Mouse (Mus musculus) heart, postnatal 0 days (tissue): Measurements from ENCODE around the gene 4931414P19Rik. TPM values are rescaled to one million over a fixed set of nuclear protein-coding genes. Genes with fewer than 3 reads are reported as not detected.
A peak's percentile ranks its signal among the peaks of the same experiment; 100 is the strongest.

Experiments used
- ATAC-seq: fragments of 200-750 bp; cut with Nextera tagmentation; 2 replicates; pipeline ENCODE4 v1.8.0; 2017; ENCODE audit warnings: low read depth, moderate number of reproducible peaks, moderate library complexity; ENCODE audit not compliant: insufficient read depth
- DNase-seq: peaks from one replicate; pipeline ENCODE4 v3.0.0-alpha.2; 2016; ENCODE audit warnings: low spot score
- H3K27ac ChIP-seq: fragments of 300-500 bp; sonication (generic); 2 replicates; pipeline ENCODE4 v1.5.1; 2014; ENCODE audit warnings: low read depth, mild to moderate bottlenecking
- H3K27me3 ChIP-seq: fragments of 300-500 bp; sonication (generic); 2 replicates; pipeline ENCODE4 v1.6.1; 2014; ENCODE audit warnings: low read length, mixed read lengths; ENCODE audit not compliant: control insufficient read depth, insufficient read depth
- H3K36me3 ChIP-seq: fragments of 300-500 bp; sonication (generic); replicated peaks from 2 replicates; pipeline ENCODE4 v1.6.1; 2014; ENCODE audit warnings: low read length, mixed read lengths; ENCODE audit not compliant: control insufficient read depth, insufficient read depth
- H3K4me1 ChIP-seq: fragments of 300-500 bp; sonication (generic); 2 replicates; pipeline ENCODE4 v1.6.1; 2014; ENCODE audit warnings: antibody characterized with exemption; ENCODE audit not compliant: control insufficient read depth, insufficient read depth
- H3K4me2 ChIP-seq: fragments of 300-500 bp; sonication (generic); 2 replicates; pipeline ENCODE4 v1.6.1; 2014; ENCODE audit warnings: low read depth, mild to moderate bottlenecking, low read length, moderate library complexity
- H3K4me3 ChIP-seq: fragments of 300-500 bp; sonication (generic); 2 replicates; pipeline ENCODE4 v1.5.1; 2014; ENCODE audit warnings: low read depth, low read length
- H3K9ac ChIP-seq: fragments of 300-500 bp; sonication (generic); replicated peaks from 2 replicates; pipeline ENCODE4 v1.6.1; 2014; ENCODE audit warnings: low read depth, low read length, mixed read lengths
- H3K9me3 ChIP-seq: fragments of 300-500 bp; sonication (generic); replicated peaks from 2 replicates; pipeline ENCODE4 v1.6.1; 2016; ENCODE audit warnings: low read length; ENCODE audit not compliant: control insufficient read depth
- CTCF ChIP-seq: IDR thresholded peaks from 2 replicates; pipeline ENCODE4 v1.5.1; 2016; ENCODE audit warnings: antibody characterized with exemption, control low read depth, low read depth
- EP300 ChIP-seq: IDR thresholded peaks from 2 replicates; pipeline ENCODE4 v1.6.1; 2016; ENCODE audit warnings: antibody characterized with exemption, low read depth
- WGBS: fragments of 180-500 bp; shearing (Covaris S2); extraction: QIAGEN DNeasy Blood & Tissue Kit; methylation state at CpG from one replicate; pipeline ENCODE4 v1.1.7; 2014; 5-methylcytosine and 5-hydroxymethylcytosine counted together
- polyA plus RNA-seq: library from polyadenylated mRNA; unstranded; fragments of >200 nt; fragmentation: Nextera tagmentation; extraction: Ambion mirVana; gene quantifications from 2 replicates; pipeline ENCODE4 v1.2.1, GENCODE M21; 2015
- total RNA-seq: library from RNA; depleted of rRNA; stranded (reverse); fragments of >200 nt; gene quantifications from 2 replicates; pipeline ENCODE4 v1.2.3, GENCODE M21; 2014; ENCODE audit warnings: low replicate concordance

Gene 4931414P19Rik
- total and polyA plus RNA-seq, 2 experiments from 2014 or later: 4.0 to 12.4 TPM

DNA sequence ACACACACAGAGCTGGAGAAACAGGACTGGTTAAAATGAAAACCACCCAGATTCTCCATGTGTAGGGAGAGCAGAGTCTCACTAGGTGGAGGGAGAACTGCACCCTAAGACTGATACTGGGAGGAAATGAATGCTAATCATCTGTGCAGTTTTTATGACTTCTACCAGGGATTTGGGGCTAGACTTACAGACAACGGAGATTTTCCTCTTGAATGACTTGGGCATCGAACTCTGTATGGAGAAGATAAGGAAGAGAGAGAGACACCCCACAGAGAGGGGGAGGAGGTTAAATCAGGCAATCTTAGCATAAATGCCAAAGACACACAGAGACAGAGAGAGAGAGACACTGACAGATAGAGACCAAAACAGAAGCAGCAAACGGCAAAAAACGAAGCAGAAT is 42.1 kb upstream of the 4931414P19Rik start:
- WGBS: 76% methylated on average over 4 of the region's 4 CpGs
- no peak overlapping the region for H3K4me2 ChIP-seq
- peaks cover 85% of the 10 kb centered on the region for H3K36me3 ChIP-seq

DNA sequence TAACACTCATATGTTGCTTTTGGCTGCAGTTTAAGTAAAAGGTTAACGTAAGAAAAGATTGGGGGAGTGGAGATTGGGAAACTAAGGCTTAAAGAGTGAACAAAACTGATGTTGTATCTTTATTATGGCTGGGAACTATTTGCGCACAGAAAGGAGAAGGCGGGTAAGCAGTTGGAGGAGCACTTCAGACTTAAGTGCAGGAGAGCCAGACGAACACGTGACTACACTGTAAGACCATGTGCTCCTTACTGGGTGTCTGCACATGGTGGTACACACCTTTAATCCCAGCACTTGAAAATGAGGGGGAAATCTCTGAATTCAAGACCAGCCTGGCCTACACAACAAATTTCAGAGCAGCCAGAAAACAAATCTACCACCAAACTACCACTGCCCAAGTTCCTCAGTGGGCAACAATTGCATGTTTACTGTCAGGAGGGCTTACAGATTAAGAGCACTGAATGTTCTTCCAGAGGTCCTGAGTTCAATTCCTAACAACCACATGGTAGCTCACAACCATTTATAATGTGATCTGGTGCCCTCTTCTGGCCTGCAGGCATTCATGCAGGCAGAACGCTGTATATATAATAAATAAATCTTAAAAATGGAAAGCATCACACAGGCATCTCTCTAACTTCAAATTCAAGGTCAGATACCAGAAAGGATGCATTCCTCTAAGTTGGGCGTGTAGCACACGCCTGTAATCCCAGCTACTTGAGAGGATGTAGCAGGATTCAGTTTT is 41.3 kb upstream of the 4931414P19Rik start:
- no peaks in the 10 kb centered on the region for H3K9me3 ChIP-seq
- DNase-seq (no peak), ATAC-seq (no peak)
- H3K27ac ChIP-seq: no peak overlapping the region
- no peaks in the 10 kb centered on the region for H3K27me3 ChIP-seq
- peak; percentile 49 for TF ChIP-seq CTCF
- TF ChIP-seq EP300: no peak
- WGBS: 91% methylated on average over 8 of the region's 8 CpGs
- H3K36me3 ChIP-seq: peaks cover 93% of the 10 kb centered on the region
- H3K4me1 ChIP-seq: no peaks in the 10 kb centered on the region
- no peak overlapping the region for H3K4me3 ChIP-seq
- no peak overlapping the region for H3K4me2 ChIP-seq
- H3K9ac ChIP-seq: no peak overlapping the region

More for the DNA sequence above, 42.1 kb upstream of the 4931414P19Rik start:
- Histone ChIP-seq H3K27me3 (no peaks in the 10 kb centered on the region), H3K9me3 (no peaks in the 10 kb centered on the region), H3K4me3 (no peak overlapping the region), H3K4me1 (peaks cover 4% of the 10 kb centered on the region), H3K9ac (no peak overlapping the region), H3K27ac (no peak overlapping the region)
- no peak for ATAC-seq
- DNase-seq: no peak
- TF ChIP-seq EP300: no peak

DNA sequence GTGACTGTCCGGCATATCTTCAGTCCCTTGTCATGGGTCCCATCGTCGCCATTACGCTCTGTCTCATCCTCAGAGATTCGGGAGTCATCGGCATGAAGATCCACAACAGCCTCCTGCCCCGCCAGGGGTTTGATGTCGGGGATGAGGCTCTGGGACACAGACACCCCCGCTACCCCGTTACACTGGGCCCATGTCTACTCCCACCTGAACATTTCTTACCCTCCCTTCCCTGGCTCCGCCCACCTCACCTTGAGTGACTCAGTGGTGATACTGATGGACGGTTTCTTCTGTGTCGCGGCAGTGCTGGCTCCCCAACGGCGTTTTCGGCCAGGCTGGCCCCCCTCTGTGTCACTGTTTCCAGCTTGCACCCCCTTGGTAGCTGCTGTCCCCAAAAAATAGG is 40.7 kb upstream of the 4931414P19Rik start:
- 90% methylated on average over 17 of the region's 17 CpGs for WGBS
- TF ChIP-seq EP300: no peak
- no peak for TF ChIP-seq CTCF
- Histone ChIP-seq H3K36me3 (peaks cover 90% of the 10 kb centered on the region), H3K4me3 (no peak overlapping the region), H3K4me1 (no peaks in the 10 kb centered on the region), H3K27ac (no peak overlapping the region), H3K4me2 (no peak overlapping the region), H3K27me3 (no peaks in the 10 kb centered on the region), H3K9ac (no peak overlapping the region), H3K9me3 (no peaks in the 10 kb centered on the region)
- DNase-seq (no peak), ATAC-seq (no peak)

DNA sequence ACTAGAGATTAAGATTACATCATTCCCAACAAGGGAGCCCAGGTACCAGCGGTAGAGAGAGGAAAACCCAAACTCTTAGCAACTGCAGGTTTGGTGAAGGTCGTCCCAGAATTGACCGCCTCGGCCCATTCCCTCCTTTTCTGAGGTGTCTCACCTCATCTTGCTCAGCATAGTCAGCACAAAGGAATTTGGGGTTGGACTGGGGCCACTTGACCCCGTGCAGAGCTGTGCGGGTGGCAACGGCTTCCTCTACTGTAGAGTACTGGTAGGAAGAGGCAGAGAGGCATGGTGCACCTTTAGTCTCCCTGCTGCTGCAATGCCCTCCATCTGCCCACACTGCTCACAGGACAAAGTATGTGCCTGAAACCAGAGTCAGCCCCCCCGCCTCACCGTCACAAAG is 38.5 kb upstream of the 4931414P19Rik start:
- Histone ChIP-seq H3K9ac (no peak overlapping the region), H3K27ac (no peak overlapping the region), H3K4me2 (no peak overlapping the region), H3K4me3 (no peak overlapping the region), H3K27me3 (no peaks in the 10 kb centered on the region), H3K36me3 (peaks cover 72% of the 10 kb centered on the region), H3K4me1 (no peaks in the 10 kb centered on the region), H3K9me3 (no peaks in the 10 kb centered on the region)
- TF ChIP-seq EP300 (no peak), CTCF (no peak)
- ATAC-seq (no peak), DNase-seq (no peak)
- WGBS: 68% methylated on average over 9 of the region's 9 CpGs

DNA sequence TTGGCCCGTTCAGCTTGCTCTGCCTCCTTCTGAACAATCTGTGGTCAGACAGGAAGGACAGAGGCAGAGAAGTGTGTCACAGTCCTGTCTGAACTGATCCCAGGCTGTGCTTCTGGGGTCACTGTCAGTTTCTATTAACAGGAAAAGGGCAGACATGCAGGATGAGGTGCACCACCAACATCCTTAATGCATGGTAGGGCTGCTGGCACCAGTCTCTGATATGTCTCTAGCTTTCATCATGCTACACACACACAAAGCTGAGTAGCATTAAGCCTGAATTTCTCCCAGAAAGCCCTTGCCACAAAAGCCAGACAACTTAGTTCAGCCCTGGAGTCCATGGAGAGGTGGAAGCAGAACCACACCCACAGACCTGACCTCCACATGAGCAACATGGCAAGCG is 37.2 kb upstream of the 4931414P19Rik start:
- no peak overlapping the region for H3K27ac ChIP-seq
- WGBS: 83% methylated on average over 2 of the region's 2 CpGs
- H3K4me1 ChIP-seq: no peaks in the 10 kb centered on the region
- DNase-seq (no peak), ATAC-seq (no peak)
- TF ChIP-seq CTCF: no peak
- no peak overlapping the region for H3K4me3 ChIP-seq
- no peak overlapping the region for H3K4me2 ChIP-seq
- H3K9ac ChIP-seq: no peak overlapping the region
- peaks cover 60% of the 10 kb centered on the region for H3K36me3 ChIP-seq
- no peaks in the 10 kb centered on the region for H3K27me3 ChIP-seq
- no peaks in the 10 kb centered on the region for H3K9me3 ChIP-seq

DNA sequence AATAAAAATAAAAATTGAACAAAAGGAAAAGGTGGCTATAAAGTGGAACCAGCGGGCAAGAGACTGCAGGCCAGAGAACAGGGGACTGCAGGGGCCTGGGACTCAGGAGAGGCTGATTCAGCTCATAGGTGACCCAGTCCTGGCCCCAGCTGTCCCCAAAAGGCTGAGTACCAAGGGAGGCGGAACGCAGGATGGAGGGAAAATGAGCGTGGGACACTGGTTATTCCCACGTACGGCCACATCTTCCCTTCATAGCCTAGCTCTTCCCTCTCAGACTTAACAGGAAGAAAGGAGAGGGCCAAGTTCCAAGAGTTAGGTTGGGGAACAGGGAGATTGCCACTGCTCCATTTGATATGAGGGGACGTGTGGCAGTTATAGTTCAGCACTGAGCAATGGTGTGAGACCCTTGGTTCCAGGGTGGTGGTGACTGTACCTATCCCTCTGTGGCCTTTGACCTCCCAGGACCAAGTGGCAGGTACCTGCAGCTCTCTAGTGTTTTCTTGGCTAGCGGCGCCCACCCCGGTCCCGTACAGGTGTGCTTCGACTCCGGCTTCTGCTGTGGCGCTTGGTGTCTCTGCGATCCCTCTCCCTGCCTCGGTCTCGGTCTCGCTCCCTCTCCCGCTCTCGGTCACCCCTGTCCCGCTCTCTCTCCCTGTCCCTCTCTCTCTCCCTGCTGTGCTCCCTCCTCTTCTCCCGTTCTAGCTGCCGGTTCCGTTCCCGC is 36.6 kb upstream of the 4931414P19Rik start:
- WGBS: 81% methylated on average over 20 of the region's 25 CpGs
- Histone ChIP-seq H3K4me3 (no peak overlapping the region), H3K4me2 (no peak overlapping the region), H3K9me3 (no peaks in the 10 kb centered on the region), H3K9ac (no peak overlapping the region), H3K4me1 (no peaks in the 10 kb centered on the region), H3K27ac (no peak overlapping the region), H3K27me3 (no peaks in the 10 kb centered on the region), H3K36me3 (peaks cover 54% of the 10 kb centered on the region)
- ATAC-seq: no peak
- TF ChIP-seq CTCF (no peak), EP300 (no peak)
- no peak for DNase-seq
